Mouse (Mus musculus) intestine, embryonic 15.5 days (tissue): ENCODE data around the gene Cd24a. TPM values are rescaled to one million over a fixed set of nuclear protein-coding genes. Genes with fewer than 3 reads are reported as not detected.

Experiments used
- ATAC-seq: fragments of 200-750 bp; cut with Nextera tagmentation; 2 replicates; pipeline ENCODE4 v1.8.0; 2017; ENCODE audit warnings: moderate TSS enrichment, moderate library complexity
- H3K27ac ChIP-seq: fragments of 300-500 bp; sonication (generic); 2 replicates; pipeline ENCODE4 v1.5.1; 2015; ENCODE audit warnings: mild to moderate bottlenecking, inconsistent platforms
- H3K27me3 ChIP-seq: fragments of 300-500 bp; sonication (generic); replicated peaks from 2 replicates; pipeline ENCODE4 v1.6.1; 2015; ENCODE audit warnings: inconsistent platforms
- H3K36me3 ChIP-seq: fragments of 300-500 bp; sonication (generic); 2 replicates; pipeline ENCODE4 v1.6.1; 2015; ENCODE audit warnings: inconsistent platforms
- H3K4me1 ChIP-seq: fragments of 300-500 bp; sonication (generic); replicated peaks from 2 replicates; pipeline ENCODE4 v1.6.1; 2015; ENCODE audit warnings: inconsistent platforms
- H3K4me2 ChIP-seq: fragments of 300-500 bp; sonication (generic); replicated peaks from 2 replicates; pipeline ENCODE4 v1.6.1; 2015; ENCODE audit warnings: mild to moderate bottlenecking, inconsistent platforms
- H3K4me3 ChIP-seq: fragments of 300-500 bp; sonication (generic); replicated peaks from 2 replicates; pipeline ENCODE4 v1.5.1; 2015; ENCODE audit warnings: inconsistent platforms
- H3K9ac ChIP-seq: fragments of 300-500 bp; sonication (generic); 2 replicates; pipeline ENCODE4 v1.6.1; 2015; ENCODE audit warnings: inconsistent platforms
- H3K9me3 ChIP-seq: fragments of 300-500 bp; sonication (generic); 2 replicates; pipeline ENCODE4 v1.6.1; 2016; ENCODE audit warnings: inconsistent platforms
- WGBS: fragments of 180-500 bp; shearing (Covaris S2); methylation state at CpG from one replicate; pipeline ENCODE4 v1.1.7; 2015; 5-methylcytosine and 5-hydroxymethylcytosine counted together
- polyA plus RNA-seq: library from polyadenylated mRNA; unstranded; fragments of >200 nt; fragmentation: Nextera tagmentation; extraction: Ambion mirVana; gene quantifications from 2 replicates; pipeline ENCODE4 v1.2.1, GENCODE M21; 2015

Cd24a gene
- polyA plus RNA-seq, 1 experiment from 2014 or later, result 204 TPM

DNA sequence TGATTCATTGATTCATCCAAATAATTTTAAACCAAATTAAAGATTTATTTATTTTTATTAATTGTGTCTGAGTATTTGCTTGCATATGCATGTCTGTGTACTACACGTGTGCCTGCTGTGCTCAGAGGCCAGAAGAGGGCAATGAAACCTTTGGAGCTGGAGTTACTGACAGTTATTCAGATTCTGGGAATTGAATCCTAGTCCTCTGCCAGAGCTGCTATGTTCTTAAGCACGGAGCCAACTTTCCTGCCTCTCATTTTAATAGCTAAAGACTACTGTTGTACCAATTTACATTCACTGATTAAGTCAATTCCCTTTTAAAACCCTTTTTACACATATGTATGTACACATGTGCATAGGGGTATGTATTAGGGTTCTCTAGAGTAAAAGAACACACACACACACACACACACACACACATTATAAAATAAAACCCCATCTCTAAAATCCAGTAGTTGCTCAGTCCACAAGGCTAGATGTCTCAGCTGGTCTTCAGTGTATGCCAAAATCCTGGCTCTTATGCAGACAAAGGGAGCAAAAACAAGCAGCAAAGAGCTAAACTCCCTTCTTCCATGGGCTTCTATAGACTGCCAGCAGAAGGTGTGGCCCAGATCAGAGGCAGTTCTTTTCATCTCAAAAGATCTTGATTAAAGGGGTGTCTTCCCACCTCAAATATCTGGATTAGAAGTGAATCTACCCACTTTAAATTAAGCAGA is 53.7 kb downstream of the Cd24a start:
- no peak overlapping the region for H3K9ac ChIP-seq
- no peak overlapping the region for H3K4me3 ChIP-seq
- no peak overlapping the region for H3K27ac ChIP-seq
- no peak overlapping the region for H3K4me2 ChIP-seq
- H3K4me1 ChIP-seq, result no peaks in the 10 kb centered on the region
- no peaks in the 10 kb centered on the region for H3K9me3 ChIP-seq
- ATAC-seq, result no peak
- WGBS, result 71% methylated on average over 2 of the region's 2 CpGs
- H3K27me3 ChIP-seq, result no peaks in the 10 kb centered on the region
- H3K36me3 ChIP-seq, result no peaks in the 10 kb centered on the region

DNA sequence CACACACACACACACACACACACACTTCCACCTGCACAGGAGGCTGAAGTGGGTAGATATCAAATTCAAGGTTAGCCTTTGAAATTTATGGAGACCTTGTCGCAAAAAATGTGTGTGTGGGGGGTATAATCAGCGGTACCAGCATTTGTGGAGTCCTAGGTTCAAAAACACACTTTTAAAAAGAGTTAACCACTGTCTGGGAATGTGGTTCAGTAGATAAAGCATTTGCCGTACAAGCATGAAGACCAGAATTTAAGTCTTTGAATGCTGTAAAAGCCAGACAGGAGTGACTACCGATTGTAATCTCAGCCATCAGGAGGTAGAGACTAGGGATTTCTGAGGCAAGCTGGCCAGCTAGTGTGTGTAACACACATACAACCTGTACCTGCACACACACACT is 55.0 kb downstream of the Cd24a start:
- 80% methylated on average over 4 of the region's 4 CpGs for WGBS
- H3K9me3 ChIP-seq, result no peaks in the 10 kb centered on the region
- H3K4me1 ChIP-seq, result no peaks in the 10 kb centered on the region
- no peak overlapping the region for H3K27ac ChIP-seq
- ATAC-seq, result no peak
- no peak overlapping the region for H3K4me2 ChIP-seq
- H3K4me3 ChIP-seq, result no peak overlapping the region
- no peak overlapping the region for H3K9ac ChIP-seq
- no peaks in the 10 kb centered on the region for H3K36me3 ChIP-seq
- no peaks in the 10 kb centered on the region for H3K27me3 ChIP-seq

Other genes starting within 250 kb of the Cd24a start
- 3.0 and 3.1 TPM in 2 replicates for gene Bend3, start 99.5 kb upstream of the Cd24a start, polyA plus RNA-seq
- 11.9 and 12.6 TPM in 2 replicates for gene Gm9803, start 54.2 kb upstream of the Cd24a start, polyA plus RNA-seq
- gene 1700021F05Rik, start 37.3 kb upstream of the Cd24a start, polyA plus RNA-seq, result 77.0 and 77.4 TPM in 2 replicates